Mouse (Mus musculus) liver, embryonic 14.5 days (tissue): ENCODE measurements around the gene Mfsd4b1. TPM values are rescaled to one million over a fixed set of nuclear protein-coding genes. Genes with fewer than 3 reads are reported as not detected.

ENCODE experiments used
- ATAC-seq: fragments of 200-750 bp; cut with Nextera tagmentation; 2 replicates; pipeline ENCODE4 v1.8.0; 2017; ENCODE audit warnings: moderate number of reproducible peaks, mild to moderate bottlenecking, moderate library complexity; ENCODE audit not compliant: insufficient read depth
- DNase-seq, 3 experiments: peaks; one replicate each; pipeline ENCODE4 v3.0.0-alpha.2; 2012 to 2013; ENCODE audit warnings: low read depth in 3 of 3, low spot score in 3 of 3
- H3K27ac ChIP-seq: fragments of 300-500 bp; sonication (generic); 2 replicates; pipeline ENCODE4 v1.5.1; 2014; ENCODE audit warnings: moderate library complexity, mild to moderate bottlenecking, control low read depth, inconsistent platforms
- H3K27me3 ChIP-seq: fragments of 300-500 bp; sonication (generic); 2 replicates; pipeline ENCODE4 v1.6.1; 2014; ENCODE audit warnings: mild to moderate bottlenecking, low read length, moderate library complexity; ENCODE audit not compliant: control insufficient read depth, insufficient read depth
- H3K36me3 ChIP-seq: fragments of 300-500 bp; sonication (generic); replicated peaks from 2 replicates; pipeline ENCODE4 v1.6.1; 2014; ENCODE audit warnings: low read depth; ENCODE audit not compliant: control insufficient read depth, insufficient read depth
- H3K4me1 ChIP-seq, 2 experiments: fragments of 200-500 bp in 1 of 2; fragments of 300-500 bp in 1 of 2; sonication (generic) in 1 of 2; replicated peaks; 2 replicates each; pipeline ENCODE4 v1.6.1; 2012 to 2014; ENCODE audit warnings: antibody characterized with exemption in 1 of 2, inconsistent platforms in 1 of 2, low read length in 1 of 2; ENCODE audit not compliant: control insufficient read depth in 2 of 2, insufficient read depth in 2 of 2
- H3K4me2 ChIP-seq: fragments of 300-500 bp; sonication (generic); 2 replicates; pipeline ENCODE4 v1.6.1; 2014; ENCODE audit warnings: low read depth, mild to moderate bottlenecking, control low read depth, moderate library complexity
- H3K4me3 ChIP-seq, 2 experiments: fragments of 200-500 bp in 1 of 2; fragments of 300-500 bp in 1 of 2; sonication (generic) in 1 of 2; 2 replicates each; pipeline ENCODE4 v1.5.1; 2012 to 2014; ENCODE audit warnings: low read depth in 2 of 2, low read length in 2 of 2, mild to moderate bottlenecking in 2 of 2, control low read depth in 1 of 2, inconsistent platforms in 1 of 2, moderate library complexity in 1 of 2; ENCODE audit not compliant: insufficient read depth in 1 of 2
- H3K9ac ChIP-seq: fragments of 300-500 bp; sonication (generic); replicated peaks from 2 replicates; pipeline ENCODE4 v1.6.1; 2014; ENCODE audit warnings: mild to moderate bottlenecking, control low read depth, moderate library complexity
- H3K9me3 ChIP-seq: fragments of 300-500 bp; sonication (generic); 2 replicates; pipeline ENCODE4 v1.6.1; 2016; ENCODE audit warnings: low read length, mixed read lengths; ENCODE audit not compliant: control insufficient read depth
- CTCF ChIP-seq: IDR thresholded peaks from 2 replicates; pipeline ENCODE4 v1.5.1; 2016; ENCODE audit warnings: antibody characterized with exemption, low read depth, control low read depth
- EP300 ChIP-seq: IDR thresholded peaks from 2 replicates; pipeline ENCODE4 v1.6.1; 2016; ENCODE audit warnings: antibody characterized with exemption, low read depth
- WGBS: fragments of 180-500 bp; shearing (Covaris S2); extraction: QIAGEN DNeasy Blood & Tissue Kit; methylation state at CpG from one replicate; pipeline ENCODE4 v1.1.7; 2014; ENCODE audit not compliant: insufficient replicate concordance; 5-methylcytosine and 5-hydroxymethylcytosine counted together
- polyA plus RNA-seq, 2 experiments: library from polyadenylated mRNA; depleted of rRNA in 1 of 2; stranded (reverse) in 1 of 2; unstranded in 1 of 2; fragments of >200 nt; fragmentation: Nextera tagmentation in 1 of 2; extraction: Ambion mirVana in 1 of 2; gene quantifications; 2 replicates each; pipeline versions ENCODE4 v1.2.1 to v1.2.3; 2012 to 2014

Gene Mfsd4b1
- polyA plus RNA-seq, 2 experiments, result 0.22 to 0.60 TPM

DNA sequence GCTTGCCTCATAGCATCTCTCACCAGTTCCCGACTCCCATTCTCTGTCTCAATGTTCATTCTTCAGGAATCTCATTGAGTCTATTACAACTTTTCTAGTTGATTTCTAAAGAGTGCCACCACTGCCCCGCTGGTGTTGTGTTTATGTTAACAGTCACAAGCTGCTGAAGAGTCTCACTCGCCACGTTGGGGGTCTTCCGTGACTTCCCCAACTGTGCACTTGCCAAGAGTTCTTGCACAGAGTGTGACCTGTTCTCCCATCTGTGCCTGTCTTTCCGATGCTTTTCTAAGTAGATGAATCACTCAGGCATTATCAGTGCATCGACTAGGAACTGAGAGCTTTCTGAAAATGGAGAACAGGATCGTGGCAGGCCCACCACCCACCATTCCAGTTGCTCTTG, 3.0 kb upstream of the Mfsd4b1 start:
- TF ChIP-seq EP300 (no peak), CTCF (no peak)
- DNase-seq, result no peak
- 75% methylated on average over 8 of the region's 8 CpGs for WGBS

DNA sequence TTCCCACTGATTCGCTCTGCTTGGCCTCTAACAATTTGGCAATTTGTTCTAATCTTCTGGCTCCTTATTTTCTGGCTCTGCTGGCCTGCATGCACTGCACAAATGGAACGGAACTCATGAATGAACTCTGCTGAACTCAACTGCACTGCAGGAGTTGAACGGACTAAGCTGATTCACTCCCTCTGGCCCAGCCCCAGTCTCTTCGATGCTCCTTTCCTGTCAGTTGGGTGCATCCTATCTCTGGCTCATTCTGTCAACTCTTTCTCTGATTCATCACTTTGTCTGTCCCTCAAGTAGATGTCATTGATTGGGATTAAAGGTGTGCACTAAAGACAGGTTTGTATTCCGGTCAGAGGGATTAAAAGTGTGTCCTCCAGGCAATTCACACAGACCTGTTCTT, 1.5 kb upstream of the Mfsd4b1 start:
- WGBS, result 85% methylated on average over 5 of the region's 5 CpGs
- TF ChIP-seq CTCF (no peak), EP300 (no peak)
- Histone ChIP-seq H3K4me2 (no peak overlapping the region), H3K4me3 (no peak overlapping the region), H3K27ac (no peak overlapping the region), H3K36me3 (no peaks in the 10 kb centered on the region), H3K27me3 (peaks cover 17% of the 10 kb centered on the region), H3K4me1 (peaks cover 0 to 2% of the 10 kb centered on the region in 2 experiments; a peak in 1 of 4 replicates), H3K9ac (no peak overlapping the region), H3K9me3 (no peaks in the 10 kb centered on the region)
- DNase-seq (no peak), ATAC-seq (no peak)

More for the DNA sequence above, 3.0 kb upstream of the Mfsd4b1 start:
- peaks cover 14% of the 10 kb centered on the region for H3K27me3 ChIP-seq
- H3K4me1 ChIP-seq, result peaks cover 0 to 2% of the 10 kb centered on the region in 2 experiments; a peak in 1 of 4 replicates
- no peak overlapping the region for H3K4me2 ChIP-seq
- no peak overlapping the region for H3K9ac ChIP-seq
- H3K9me3 ChIP-seq, result no peaks in the 10 kb centered on the region
- H3K36me3 ChIP-seq, result no peaks in the 10 kb centered on the region
- no peak for ATAC-seq
- no peak overlapping the region for H3K4me3 ChIP-seq
- H3K27ac ChIP-seq, result no peak overlapping the region

DNA sequence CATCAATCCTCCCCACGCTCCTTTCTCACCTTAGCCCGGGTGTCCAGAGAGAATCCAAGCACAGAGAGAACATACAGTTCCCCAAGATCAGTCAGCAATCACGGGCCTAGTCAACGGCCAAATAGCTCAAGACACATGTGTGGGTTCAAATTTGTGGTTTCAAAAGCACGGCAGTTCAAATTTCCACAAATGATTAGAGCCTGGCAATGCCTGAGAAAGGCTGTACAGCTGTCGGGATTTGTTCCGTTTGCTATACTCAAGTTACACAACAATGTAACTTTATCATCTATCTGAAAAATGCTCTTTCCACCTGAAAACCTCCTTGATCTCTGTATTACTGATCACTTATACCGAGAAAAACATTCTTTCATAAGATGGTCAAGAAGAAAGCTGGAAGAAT, 492 bp upstream of the Mfsd4b1 start:
- H3K4me3 ChIP-seq, result no peak overlapping the region
- H3K4me1 ChIP-seq, result peaks cover 0 to 2% of the 10 kb centered on the region in 2 experiments; a peak in 1 of 4 replicates
- H3K36me3 ChIP-seq, result no peaks in the 10 kb centered on the region
- peaks cover 17% of the 10 kb centered on the region for H3K27me3 ChIP-seq
- DNase-seq (no peak), ATAC-seq (0 out of 2 replicates have a peak, but pooled peaks have one; percentile 15)
- no peak overlapping the region for H3K27ac ChIP-seq
- H3K4me2 ChIP-seq, result peak overlapping the region; percentile 66
- H3K9me3 ChIP-seq, result no peaks in the 10 kb centered on the region
- WGBS, result 58% methylated on average over 8 of the region's 8 CpGs
- H3K9ac ChIP-seq, result no peak overlapping the region
- no peak for TF ChIP-seq CTCF
- TF ChIP-seq EP300, result no peak

DNA sequence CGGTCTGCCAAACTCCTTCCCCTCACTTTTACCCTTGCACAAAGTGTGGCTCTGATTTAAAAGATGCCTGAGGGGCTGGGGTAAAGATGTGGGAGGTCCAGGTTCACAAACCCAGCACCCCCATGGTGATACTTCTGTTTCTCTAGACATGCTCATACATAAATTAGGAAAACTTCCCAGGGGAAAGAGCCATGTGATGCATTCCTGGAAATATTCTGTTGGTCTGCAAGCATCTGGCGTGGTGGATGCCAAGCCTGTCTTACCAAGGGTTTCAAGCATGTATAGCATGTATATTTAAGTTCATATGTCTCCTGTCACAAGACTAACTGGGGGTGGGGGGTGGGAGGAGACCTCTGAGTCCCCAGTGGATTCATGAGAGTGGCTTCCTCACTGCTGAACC, 4.7 kb downstream of the Mfsd4b1 start:
- DNase-seq (no peak), ATAC-seq (no peak)
- Histone ChIP-seq H3K9me3 (no peaks in the 10 kb centered on the region), H3K4me2 (no peak overlapping the region), H3K4me1 (peaks cover 0 to under 1% of the 10 kb centered on the region in 2 experiments; a peak in 1 of 4 replicates), H3K27me3 (peaks cover 17% of the 10 kb centered on the region), H3K9ac (no peak overlapping the region), H3K36me3 (no peaks in the 10 kb centered on the region), H3K27ac (no peak overlapping the region), H3K4me3 (no peak overlapping the region)
- no peak for TF ChIP-seq CTCF
- TF ChIP-seq EP300, result no peak
- WGBS, result 38% methylated on average over 2 of the region's 2 CpGs

DNA sequence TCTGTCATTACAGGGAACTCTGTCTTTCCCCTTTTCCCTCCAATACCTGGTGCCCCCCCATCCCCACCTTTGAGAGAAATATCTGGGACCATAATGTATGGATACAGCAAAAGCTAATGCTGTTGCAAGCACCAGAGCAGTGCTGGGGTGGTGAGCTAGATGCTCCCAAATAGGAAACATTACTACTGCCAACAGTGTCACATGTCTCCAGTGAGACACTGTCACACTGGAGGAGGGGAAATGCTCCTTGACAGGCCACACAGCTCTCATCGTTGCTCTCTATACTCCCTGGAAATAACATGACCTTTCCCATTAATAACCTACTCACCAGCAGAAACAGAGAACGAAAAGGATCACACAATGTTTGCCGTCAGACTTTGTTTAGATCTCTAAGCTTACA, 5.6 kb downstream of the Mfsd4b1 start:
- Histone ChIP-seq H3K9ac (no peak overlapping the region), H3K27me3 (peaks cover 12% of the 10 kb centered on the region)

More for the DNA sequence above, 5.6 kb downstream of the Mfsd4b1 start:
- no peaks in the 10 kb centered on the region; a peak in 1 of 4 replicates for H3K4me1 ChIP-seq
- no peak for ATAC-seq
- no peaks in the 10 kb centered on the region for H3K9me3 ChIP-seq
- no peak overlapping the region for H3K4me2 ChIP-seq
- H3K36me3 ChIP-seq, result no peaks in the 10 kb centered on the region
- DNase-seq, result no peak
- 52% methylated on average over 3 of the region's 3 CpGs for WGBS
- H3K27ac ChIP-seq, result no peak overlapping the region
- no peak overlapping the region for H3K4me3 ChIP-seq
- TF ChIP-seq EP300, result no peak
- TF ChIP-seq CTCF, result no peak
